Comparison of ENCODE assay signal across 11 mouse cellular contexts in the genomic region with DNA sequence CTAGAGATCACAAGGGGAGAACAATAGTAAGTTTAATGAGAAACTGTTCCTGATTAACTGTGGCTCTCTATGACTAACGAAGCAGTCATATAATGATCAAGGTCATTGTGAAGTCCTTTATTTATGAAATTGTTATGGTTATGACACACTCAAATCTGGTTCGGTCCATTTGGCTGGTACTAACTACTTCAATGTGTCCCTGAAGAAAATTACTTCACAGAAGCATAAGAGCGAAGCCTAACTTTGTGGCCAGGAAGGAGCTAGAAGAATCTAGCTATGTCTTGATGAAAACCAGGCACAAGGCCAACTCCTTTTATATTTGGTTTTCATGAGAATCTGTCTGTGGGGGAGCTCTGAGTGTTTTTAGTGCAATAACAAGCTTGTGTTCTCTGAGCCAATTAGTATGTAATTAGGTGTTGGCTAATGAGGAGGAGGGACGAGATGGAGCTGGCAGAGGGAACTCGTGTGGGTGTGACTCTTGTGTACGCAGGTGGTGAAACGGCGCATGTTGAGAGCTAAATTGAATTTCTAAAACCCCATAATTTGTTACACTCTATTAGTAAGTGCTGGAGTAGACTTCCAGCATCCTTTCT.
DNase-seq lines count a peak whose midpoint lies in the region; ATAC-seq lines count a peak whose summit lies in the region.
"Had no signal": no experiment of that assay in that cellular context is flagged by ENCODE, and none has a peak within 500 bp of the region (broad histone marks: within the 10 kb centered on the region; RNA-seq: fewer than 3 reads in every experiment).

No protein-coding gene starts in this region.

- no peak overlapping the region for H3K9ac ChIP-seq in hindbrain, embryonic 16.5 days (ENCODE audit: low read depth, low read length)
- no peak overlapping the region for H3K9ac ChIP-seq in forebrain, embryonic 16.5 days (replicated peaks; ENCODE audit: low read depth, low read length)
- H3K9ac ChIP-seq: stomach, embryonic 15.5 days had no signal

- H3K27ac ChIP-seq in hindbrain, embryonic 16.5 days (ENCODE audit: low read depth, low read length), result no peak overlapping the region
- no peak overlapping the region for H3K27ac ChIP-seq in hindbrain, embryonic 10.5 days
- H3K27ac ChIP-seq in forebrain, embryonic 16.5 days (ENCODE audit: low read length), result no peak overlapping the region
- H3K27ac ChIP-seq: stomach, embryonic 15.5 days had no signal

- intact Hi-C loops in heart, postnatal 25 days (cut with DNase I), result no loop called here

- H3K4me2 ChIP-seq in hindbrain, embryonic 16.5 days (ENCODE audit: low read length), result no peak overlapping the region
- no peak overlapping the region for H3K4me2 ChIP-seq in forebrain, embryonic 16.5 days (ENCODE audit: low read length)
- H3K4me2 ChIP-seq: stomach, embryonic 15.5 days had no signal

- H3K4me3 ChIP-seq in hindbrain, embryonic 16.5 days (ENCODE audit: low read length), result no peak overlapping the region
- no peak overlapping the region for H3K4me3 ChIP-seq in hindbrain, embryonic 10.5 days
- no peak overlapping the region for H3K4me3 ChIP-seq in forebrain, embryonic 16.5 days (replicated peaks; ENCODE audit: low read length)
- H3K4me3 ChIP-seq: stomach, embryonic 15.5 days had no signal

- 65% methylated on average over 8 of the region's 8 CpGs for WGBS in hindbrain, embryonic 16.5 days
- 90% methylated on average over 8 of the region's 8 CpGs for WGBS in hindbrain, embryonic 10.5 days
- WGBS in forebrain, embryonic 16.5 days, result 18% methylated on average over 8 of the region's 8 CpGs

- H3K36me3 ChIP-seq in hindbrain, embryonic 16.5 days (ENCODE audit: control insufficient read depth, insufficient read depth, low read length), result no peaks in the 10 kb centered on the region
- H3K36me3 ChIP-seq in hindbrain, embryonic 10.5 days, result no peaks in the 10 kb centered on the region
- H3K36me3 ChIP-seq in forebrain, embryonic 16.5 days (ENCODE audit: control insufficient read depth, insufficient read depth), result no peaks in the 10 kb centered on the region
- H3K36me3 ChIP-seq: stomach, embryonic 15.5 days had no signal

- no peaks in the 10 kb centered on the region for H3K27me3 ChIP-seq in hindbrain, embryonic 16.5 days (replicated peaks; ENCODE audit: control insufficient read depth, insufficient read depth, low read length)
- no peaks in the 10 kb centered on the region for H3K27me3 ChIP-seq in hindbrain, embryonic 10.5 days (ENCODE audit: insufficient read depth, poor library complexity, severe bottlenecking)
- H3K27me3 ChIP-seq in forebrain, embryonic 16.5 days (replicated peaks; ENCODE audit: control insufficient read depth, insufficient read depth, low read length), result no peaks in the 10 kb centered on the region
- H3K27me3 ChIP-seq: CH12.LX; stomach, embryonic 15.5 days had no signal

- peak; percentile 60 for ATAC-seq in hindbrain, embryonic 16.5 days
- ATAC-seq in forebrain, embryonic 16.5 days, result peak; percentile 99

- H3K9me3 ChIP-seq in hindbrain, embryonic 16.5 days (ENCODE audit: control insufficient read depth, low read length), result no peaks in the 10 kb centered on the region
- no peaks in the 10 kb centered on the region for H3K9me3 ChIP-seq in hindbrain, embryonic 10.5 days
- H3K9me3 ChIP-seq in forebrain, embryonic 16.5 days (ENCODE audit: control insufficient read depth, low read length), result no peaks in the 10 kb centered on the region
- H3K9me3 ChIP-seq: stomach, embryonic 15.5 days had no signal

- H3K4me1 ChIP-seq in hindbrain, embryonic 16.5 days (ENCODE audit: control insufficient read depth, insufficient read depth, low read depth, low read length), result no peaks in the 10 kb centered on the region
- H3K4me1 ChIP-seq in hindbrain, embryonic 10.5 days (replicated peaks), result no peaks in the 10 kb centered on the region
- peaks cover 4% of the 10 kb centered on the region; the same call in 1 of the 2 replicates for H3K4me1 ChIP-seq in forebrain, embryonic 16.5 days (replicated peaks; ENCODE audit: control insufficient read depth, insufficient read depth, low read length)
- H3K4me1 ChIP-seq: stomach, embryonic 15.5 days had no signal

- no peak for DNase-seq in hindbrain, embryonic 10.5 days (ENCODE audit: low spot score)
- peak; percentile 35 to 46 for DNase-seq in layer of hippocampus, postnatal 10 days (ENCODE audit: low spot score in 2 of 2)
- DNase-seq in right cerebral cortex, postnatal 14 days, result peak; percentile 8
- no peak for DNase-seq in kidney, postnatal 4 days
- DNase-seq in heart, postnatal 25 days (ENCODE audit: low spot score), result no peak
- no peak for DNase-seq in thymus, postnatal 36 days
- DNase-seq: cerebellum, adult 18-20 months had no signal

Comparison
In these comparisons a context has a peak if more than half of its experiments do, and no peak if none do; other contexts are left out.
1. DNase-seq: peak in layer of hippocampus, postnatal 10 days (2 of 2) and right cerebral cortex, postnatal 14 days (single experiment); none in hindbrain, embryonic 10.5 days (single experiment), kidney, postnatal 4 days (0 of 2), heart, postnatal 25 days (single experiment) and thymus, postnatal 36 days (0 of 2).